17 mouse cellular contexts compared by ENCODE assay signal in genomic region chr10:53124365-53124764, GRCm38 (mm10).
DNase-seq lines count a peak whose midpoint lies in the region; ATAC-seq lines count a peak whose summit lies in the region.
"Had no signal": no experiment of that assay in that cellular context is flagged by ENCODE, and none has a peak within 500 bp of the region (broad histone marks: within the 10 kb centered on the region; RNA-seq: fewer than 3 reads in every experiment).

No protein-coding gene starts in this region.

- no peaks in the 10 kb centered on the region for H3K9me3 ChIP-seq in forebrain, embryonic 15.5 days
- no peaks in the 10 kb centered on the region for H3K9me3 ChIP-seq in forebrain, embryonic 13.5 days (replicated peaks)
- no peaks in the 10 kb centered on the region for H3K9me3 ChIP-seq in neural tube, embryonic 15.5 days (replicated peaks)

- no peak overlapping the region for H3K4me2 ChIP-seq in forebrain, embryonic 15.5 days (replicated peaks)
- H3K4me2 ChIP-seq in forebrain, embryonic 13.5 days: no peak overlapping the region
- no peak overlapping the region for H3K4me2 ChIP-seq in neural tube, embryonic 15.5 days

- 66% methylated on average over 6 of the region's 6 CpGs for whole genome bisulfite sequencing in forebrain, embryonic 15.5 days
- 86% methylated on average over 6 of the region's 6 CpGs for WGBS in forebrain, embryonic 13.5 days
- 66% methylated on average over 6 of the region's 6 CpGs for WGBS in neural tube, embryonic 15.5 days

- H3K36me3 ChIP-seq in forebrain, embryonic 15.5 days: no peaks in the 10 kb centered on the region
- H3K36me3 ChIP-seq in forebrain, embryonic 13.5 days (ENCODE audit: poor library complexity, severe bottlenecking): no peaks in the 10 kb centered on the region
- H3K36me3 ChIP-seq in neural tube, embryonic 15.5 days: no peaks in the 10 kb centered on the region

- intact Hi-C loops in left cerebral cortex, postnatal 36 days (cut with DNase I): no loop called here

- no peak overlapping the region for H3K27ac ChIP-seq in forebrain, embryonic 15.5 days (replicated peaks)
- no peak overlapping the region for H3K27ac ChIP-seq in forebrain, embryonic 13.5 days
- H3K27ac ChIP-seq in neural tube, embryonic 15.5 days (replicated peaks): no peak overlapping the region
- H3K27ac ChIP-seq: left cerebral cortex, adult 2 months had no signal

- 0 out of 2 replicates have a peak, but pooled peaks have one; percentile 51 for ATAC-seq in forebrain, embryonic 15.5 days (replicated peaks)
- no peak for ATAC-seq in forebrain, embryonic 13.5 days
- ATAC-seq in neural tube, embryonic 15.5 days (ENCODE audit: low FRiP score): peak; percentile 41; the same call in 1 of the 2 replicates
- ATAC-seq: activated CD4-positive, CD25-positive, alpha-beta regulatory T cell, adult 4 months; forebrain, postnatal 0 days; inflammation-experienced regulatory T-cells, adult 6 months had no signal

- no peaks in the 10 kb centered on the region for H3K27me3 ChIP-seq in forebrain, embryonic 15.5 days
- H3K27me3 ChIP-seq in forebrain, embryonic 13.5 days: no peaks in the 10 kb centered on the region
- H3K27me3 ChIP-seq in neural tube, embryonic 15.5 days (replicated peaks): no peaks in the 10 kb centered on the region
- H3K27me3 ChIP-seq: CH12.LX had no signal

- no peaks in the 10 kb centered on the region for H3K4me1 ChIP-seq in forebrain, embryonic 15.5 days
- H3K4me1 ChIP-seq in forebrain, embryonic 13.5 days: no peaks in the 10 kb centered on the region
- no peaks in the 10 kb centered on the region for H3K4me1 ChIP-seq in neural tube, embryonic 15.5 days

- H3K9ac ChIP-seq in forebrain, embryonic 15.5 days (replicated peaks): no peak overlapping the region
- no peak overlapping the region for H3K9ac ChIP-seq in forebrain, embryonic 13.5 days
- no peak overlapping the region for H3K9ac ChIP-seq in neural tube, embryonic 15.5 days (replicated peaks)
- H3K9ac ChIP-seq: forebrain, postnatal 0 days had no signal

- DNase-seq in neural tube, embryonic 10.5 days (ENCODE audit: extremely low spot score, low spot score): no peak
- DNase-seq in cerebellum, postnatal 25 days: peak; percentile 67 to 76
- DNase-seq in left cerebral cortex, postnatal 36 days (ENCODE audit: low spot score in 2 of 2): peak; percentile 24
- no peak for DNase-seq in liver
- no peak for DNase-seq in lung, postnatal 4 days
- DNase-seq: adrenal gland, postnatal 36 days; forebrain, postnatal 0 days; gastrocnemius, postnatal 36 days; lung, adult 18-20 months; thymus, postnatal 36 days had no signal

- no peak overlapping the region for H3K4me3 ChIP-seq in forebrain, embryonic 15.5 days
- H3K4me3 ChIP-seq in forebrain, embryonic 13.5 days: no peak overlapping the region
- H3K4me3 ChIP-seq in neural tube, embryonic 15.5 days (replicated peaks): no peak overlapping the region
- H3K4me3 ChIP-seq: left cerebral cortex, adult 2 months had no signal

Comparison
In these comparisons a context has a peak if more than half of its experiments do, and no peak if none do; other contexts are left out.
1. DNase-seq: peak in cerebellum, postnatal 25 days (2 of 2) and left cerebral cortex, postnatal 36 days (2 of 2); none in neural tube, embryonic 10.5 days (single experiment), liver (single experiment) and lung, postnatal 4 days (0 of 2).